Mouse (Mus musculus): ENCODE measurements around the gene Polr2c. TPM values are rescaled to one million over a fixed set of nuclear protein-coding genes. Genes with fewer than 3 reads are reported as not detected.
"Not testable (repeated sequence)": the region's sequence is repeated elsewhere in the genome, so short reads cannot be mapped to it uniquely, and the experiment has no call there.

Polr2c gene
- polyA plus RNA-seq, 1 experiment from 2014 or later: 155 TPM

- Histone ChIP-seq H3K36me3 (peaks cover 63% of the 10 kb centered on the region), H3K4me1 (peaks cover 16% of the 10 kb centered on the region)
- not testable (repeated sequence) for H3K9me3 ChIP-seq (replicated peaks); ATAC-seq (replicated peaks; ENCODE audit: low FRiP score); H3K27me3 ChIP-seq; H3K4me2 ChIP-seq; H3K27ac ChIP-seq; H3K4me3 ChIP-seq (replicated peaks); H3K9ac ChIP-seq
- WGBS: 94% methylated on average over 11 of the region's 11 CpGs
Observed at GRCm38 (mm10) chr8:94854761-94855160, 2.5 kb upstream of the Polr2c start.

- peak overlapping the region; percentile 98 for H3K4me3 ChIP-seq (replicated peaks)
- H3K9ac ChIP-seq: peak overlapping the region; percentile 99; the same call in 1 of the 2 replicates
- H3K9me3 ChIP-seq (replicated peaks): no peaks in the 10 kb centered on the region
- no peak overlapping the region for H3K27ac ChIP-seq
- H3K36me3 ChIP-seq: peaks cover 63% of the 10 kb centered on the region
- 35% methylated on average over 5 of the region's 5 CpGs for WGBS
- H3K4me2 ChIP-seq: peak overlapping the region; percentile 72; the same call in 1 of the 2 replicates
- peaks cover 16% of the 10 kb centered on the region for H3K4me1 ChIP-seq
- ATAC-seq (replicated peaks; ENCODE audit: low FRiP score): no peak
- no peaks in the 10 kb centered on the region for H3K27me3 ChIP-seq
Observed at GRCm38 (mm10) chr8:94857011-94857345, 272 bp upstream of the Polr2c start.

GRCm38 (mm10) chr8:94861352-94861910, 4.2 kb downstream of the Polr2c start:
- H3K36me3 ChIP-seq: peaks cover 73% of the 10 kb centered on the region
- no peaks in the 10 kb centered on the region for H3K27me3 ChIP-seq
- no peaks in the 10 kb centered on the region for H3K9me3 ChIP-seq (replicated peaks)
- no peak overlapping the region for H3K4me2 ChIP-seq
- no peak overlapping the region for H3K27ac ChIP-seq
- H3K4me1 ChIP-seq: peaks cover 16% of the 10 kb centered on the region
- ATAC-seq (replicated peaks; ENCODE audit: low FRiP score): 0 out of 2 replicates have a peak, but pooled peaks have one; percentile 12
- 78% methylated on average over 8 of the region's 8 CpGs for WGBS
- no peak overlapping the region for H3K4me3 ChIP-seq (replicated peaks)
- no peak overlapping the region for H3K9ac ChIP-seq

GRCm38 (mm10) chr8:94862487-94863220, 5.4 kb downstream of the Polr2c start:
- Histone ChIP-seq H3K36me3 (peaks cover 85% of the 10 kb centered on the region), H3K4me1 (peaks cover 16% of the 10 kb centered on the region), H3K27me3 (no peaks in the 10 kb centered on the region), H3K4me3 (replicated peaks) (no peak overlapping the region), H3K27ac (peak overlapping the region; percentile 32; the same call in 1 of the 2 replicates), H3K4me2 (no peak overlapping the region), H3K9me3 (replicated peaks) (no peaks in the 10 kb centered on the region), H3K9ac (no peak overlapping the region)
- WGBS: 85% methylated on average over 12 of the region's 12 CpGs
- no peak for ATAC-seq (replicated peaks; ENCODE audit: low FRiP score)

GRCm38 (mm10) chr8:94863897-94864673, 6.8 kb downstream of the Polr2c start:
- Histone ChIP-seq H3K4me2 (no peak overlapping the region), H3K4me1 (peaks cover 12% of the 10 kb centered on the region), H3K9me3 (replicated peaks) (no peaks in the 10 kb centered on the region), H3K27me3 (no peaks in the 10 kb centered on the region), H3K4me3 (replicated peaks) (no peak overlapping the region), H3K36me3 (peaks cover 92% of the 10 kb centered on the region), H3K27ac (no peak overlapping the region), H3K9ac (no peak overlapping the region)
- no peak for ATAC-seq (replicated peaks; ENCODE audit: low FRiP score)
- 82% methylated on average over 10 of the region's 10 CpGs for WGBS

- no peak overlapping the region for H3K27ac ChIP-seq
- no peaks in the 10 kb centered on the region for H3K9me3 ChIP-seq (replicated peaks)
- no peaks in the 10 kb centered on the region for H3K27me3 ChIP-seq
- peaks cover 19% of the 10 kb centered on the region for H3K4me1 ChIP-seq
- WGBS: 78% methylated on average over 10 of the region's 10 CpGs
- H3K4me2 ChIP-seq: no peak overlapping the region
- H3K4me3 ChIP-seq (replicated peaks): no peak overlapping the region
- no peak for ATAC-seq (replicated peaks; ENCODE audit: low FRiP score)
- peaks cover 81% of the 10 kb centered on the region for H3K36me3 ChIP-seq
- no peak overlapping the region for H3K9ac ChIP-seq
Observed at GRCm38 (mm10) chr8:94865292-94865691, 8.0 kb downstream of the Polr2c start.

GRCm38 (mm10) chr8:94866921-94867320, 9.7 kb downstream of the Polr2c start:
- WGBS: 88% methylated on average over 9 of the region's 9 CpGs
- peaks cover 35% of the 10 kb centered on the region for H3K4me1 ChIP-seq
- H3K4me3 ChIP-seq (replicated peaks): no peak overlapping the region
- ATAC-seq (replicated peaks; ENCODE audit: low FRiP score): no peak
- H3K9me3 ChIP-seq (replicated peaks): no peaks in the 10 kb centered on the region
- H3K9ac ChIP-seq: no peak overlapping the region
- H3K27me3 ChIP-seq: no peaks in the 10 kb centered on the region
- no peak overlapping the region for H3K4me2 ChIP-seq
- peaks cover 65% of the 10 kb centered on the region for H3K36me3 ChIP-seq
- H3K27ac ChIP-seq: no peak overlapping the region

- no peak overlapping the region for H3K4me2 ChIP-seq
- H3K36me3 ChIP-seq: peaks cover 43% of the 10 kb centered on the region
- H3K9ac ChIP-seq: no peak overlapping the region
- H3K27ac ChIP-seq: no peak overlapping the region
- H3K27me3 ChIP-seq: no peaks in the 10 kb centered on the region
- H3K4me1 ChIP-seq: peaks cover 47% of the 10 kb centered on the region
- WGBS: 68% methylated on average over 7 of the region's 7 CpGs
- H3K9me3 ChIP-seq (replicated peaks): no peaks in the 10 kb centered on the region
- no peak for ATAC-seq (replicated peaks; ENCODE audit: low FRiP score)
- H3K4me3 ChIP-seq (replicated peaks): no peak overlapping the region
Observed at GRCm38 (mm10) chr8:94869146-94869545, 11.9 kb downstream of the Polr2c start.

GRCm38 (mm10) chr8:94870003-94870402, 12.8 kb downstream of the Polr2c start:
- H3K27me3 ChIP-seq: peaks cover 4% of the 10 kb centered on the region
- H3K27ac ChIP-seq: no peak overlapping the region
- no peak for ATAC-seq (replicated peaks; ENCODE audit: low FRiP score)
- H3K9me3 ChIP-seq (replicated peaks): no peaks in the 10 kb centered on the region
- peak overlapping the region; percentile 52 for H3K4me3 ChIP-seq (replicated peaks)
- peaks cover 35% of the 10 kb centered on the region for H3K36me3 ChIP-seq
- H3K4me2 ChIP-seq: peak overlapping the region; percentile 92
- peak overlapping the region; percentile 50; the same call in 1 of the 2 replicates for H3K9ac ChIP-seq
- peaks cover 56% of the 10 kb centered on the region for H3K4me1 ChIP-seq
- 14% methylated on average over 4 of the region's 4 CpGs for WGBS

GRCm38 (mm10) chr8:94870474-94871107, 13.3 kb downstream of the Polr2c start:
- peak overlapping the region; percentile 92 for H3K4me2 ChIP-seq
- H3K27me3 ChIP-seq: peaks cover 8% of the 10 kb centered on the region
- H3K27ac ChIP-seq: peak overlapping the region; percentile 78
- H3K36me3 ChIP-seq: peaks cover 29% of the 10 kb centered on the region
- H3K9ac ChIP-seq: peak overlapping the region; percentile 50
- H3K9me3 ChIP-seq (replicated peaks): no peaks in the 10 kb centered on the region
- 4% methylated on average over 22 of the region's 22 CpGs for WGBS
- peak overlapping the region; percentile 52 for H3K4me3 ChIP-seq (replicated peaks)
- peaks cover 62% of the 10 kb centered on the region for H3K4me1 ChIP-seq
- peak; percentile 14; the same call in 1 of the 2 replicates for ATAC-seq (replicated peaks; ENCODE audit: low FRiP score)

- peak overlapping the region; percentile 52 for H3K4me3 ChIP-seq (replicated peaks)
- peaks cover 68% of the 10 kb centered on the region for H3K4me1 ChIP-seq
- WGBS: 5% methylated on average over 7 of the region's 7 CpGs
- peak overlapping the region; percentile 78 for H3K27ac ChIP-seq
- peak overlapping the region; percentile 50 for H3K9ac ChIP-seq
- H3K36me3 ChIP-seq: peaks cover 22% of the 10 kb centered on the region
- H3K9me3 ChIP-seq (replicated peaks): no peaks in the 10 kb centered on the region
- peaks cover 8% of the 10 kb centered on the region for H3K27me3 ChIP-seq
- peak; percentile 71 for ATAC-seq (replicated peaks; ENCODE audit: low FRiP score)
- H3K4me2 ChIP-seq: peak overlapping the region; percentile 92
Observed at GRCm38 (mm10) chr8:94871108-94871894, 14.1 kb downstream of the Polr2c start.

Data from kidney, embryonic 15.5 days (tissue).